Mouse (Mus musculus) retina, adult 2 months (tissue): ENCODE measurements around the gene Iglon5.

Experiments
- DNase-seq: peaks from one replicate; pipeline ENCODE4 v3.0.0-alpha.2; 2012; ENCODE audit warnings: low read depth, low spot score

Gene Iglon5

DNA sequence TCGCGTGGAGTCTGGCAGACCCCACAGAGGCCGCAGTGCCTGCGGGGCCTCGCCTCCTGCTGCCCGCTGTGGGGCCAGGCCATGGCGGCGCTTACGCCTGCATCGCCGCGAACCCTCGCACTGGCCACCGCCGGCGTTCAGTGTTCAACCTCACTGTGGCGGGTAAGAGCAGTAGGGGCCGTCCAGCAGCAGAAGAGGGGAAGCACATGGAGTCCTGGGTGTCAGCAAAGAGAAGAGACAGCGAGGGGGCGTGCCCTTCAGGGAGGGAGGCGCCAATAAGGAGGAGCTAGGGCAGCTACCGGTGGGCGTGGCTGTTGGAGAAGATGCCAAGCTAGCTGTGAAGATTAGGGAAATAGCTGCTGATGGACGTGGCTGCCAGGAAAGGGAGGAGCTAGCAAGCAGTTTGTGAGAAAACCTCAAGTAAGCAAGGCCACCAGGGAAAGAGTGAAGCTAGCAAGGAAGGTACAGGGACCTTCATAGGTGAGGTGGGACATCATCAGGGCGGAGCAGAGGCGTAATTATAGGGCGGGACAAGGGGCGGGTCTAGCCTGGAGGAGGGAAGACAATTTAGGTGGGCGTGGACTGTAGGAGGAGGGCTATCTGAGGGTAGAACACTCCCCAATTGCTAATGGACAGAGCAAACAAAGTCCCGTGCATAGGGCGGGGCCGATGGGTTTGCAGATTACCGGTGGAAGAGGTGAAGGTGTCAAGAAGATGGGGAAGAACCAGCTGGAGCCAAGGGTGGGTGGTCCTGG lies 24.4 kb downstream of the Iglon5 start:
- peak; percentile 72 for DNase-seq

DNA sequence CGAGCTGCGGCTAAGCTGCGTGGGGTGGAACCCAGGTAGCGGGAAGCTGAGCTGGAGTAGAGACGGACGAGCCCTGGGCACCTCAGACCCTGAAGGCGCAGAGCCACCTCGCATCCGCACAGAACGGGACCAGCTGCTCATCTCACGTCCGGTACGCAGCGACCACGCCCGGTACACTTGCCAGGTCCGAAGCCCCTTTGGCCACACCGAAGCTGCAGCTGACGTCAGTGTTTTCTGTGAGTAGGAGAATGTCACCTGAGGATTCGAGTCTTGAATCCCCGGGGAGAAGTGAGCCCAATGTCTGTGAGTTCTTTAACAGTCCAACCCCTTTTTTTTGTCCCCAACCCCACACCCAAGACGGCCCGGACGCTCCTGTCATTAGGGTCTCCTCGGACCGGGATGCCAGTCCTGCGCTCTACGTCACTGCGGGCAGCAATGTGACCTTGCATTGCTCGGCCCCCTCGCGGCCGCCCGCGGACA lies 25.0 kb downstream of the Iglon5 start:
- no peak for DNase-seq

DNA sequence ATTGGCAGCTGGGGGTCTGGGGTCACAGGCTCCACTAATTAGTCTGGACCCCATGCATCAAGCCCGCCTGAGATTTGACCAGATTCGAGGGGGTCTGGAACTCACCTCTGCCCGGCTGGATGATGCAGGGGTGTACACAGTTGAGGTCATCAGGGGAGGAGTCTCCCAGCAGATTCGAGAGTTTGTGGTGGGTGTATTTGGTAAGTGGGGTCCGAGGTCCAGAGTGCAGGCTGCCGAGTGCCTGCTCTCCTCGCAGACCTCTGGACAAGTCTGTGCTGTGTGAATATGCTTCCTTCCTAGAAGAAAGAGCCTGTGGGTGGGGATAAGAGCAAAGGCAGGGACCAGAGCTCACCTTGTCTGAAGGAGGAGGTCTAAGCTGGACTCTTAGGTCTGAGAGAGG lies 25.9 kb downstream of the Iglon5 start:
- no peak for DNase-seq

GRCm38 (mm10) chr7:43462851-43463250 lies 27.0 kb downstream of the Iglon5 start, which contains the start of gene Vsig10l:
TSS of gene Vsig10l (plus strand) at chr7:43463151.
- no peak for DNase-seq

DNA sequence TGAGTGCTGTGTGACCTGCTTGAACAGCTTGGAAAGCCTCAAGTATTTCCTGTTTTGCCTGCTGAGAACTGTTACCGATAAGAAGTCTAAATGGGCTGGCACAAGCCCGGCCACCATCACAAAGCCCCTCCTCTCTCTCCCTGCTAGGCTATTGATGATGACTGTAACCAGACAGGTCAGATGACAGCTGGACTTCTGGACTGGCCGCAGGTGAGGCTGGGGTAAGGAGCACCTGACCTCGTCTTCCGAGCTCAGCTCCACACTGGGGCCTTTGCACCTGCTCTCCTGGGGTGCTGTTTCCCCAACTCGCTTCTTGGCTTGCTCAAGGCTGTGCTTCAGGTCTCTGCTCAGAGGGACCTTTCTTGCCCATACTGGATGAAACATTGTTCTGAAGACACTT lies 35.5 kb downstream of the Iglon5 start:
- no peak for DNase-seq

DNA sequence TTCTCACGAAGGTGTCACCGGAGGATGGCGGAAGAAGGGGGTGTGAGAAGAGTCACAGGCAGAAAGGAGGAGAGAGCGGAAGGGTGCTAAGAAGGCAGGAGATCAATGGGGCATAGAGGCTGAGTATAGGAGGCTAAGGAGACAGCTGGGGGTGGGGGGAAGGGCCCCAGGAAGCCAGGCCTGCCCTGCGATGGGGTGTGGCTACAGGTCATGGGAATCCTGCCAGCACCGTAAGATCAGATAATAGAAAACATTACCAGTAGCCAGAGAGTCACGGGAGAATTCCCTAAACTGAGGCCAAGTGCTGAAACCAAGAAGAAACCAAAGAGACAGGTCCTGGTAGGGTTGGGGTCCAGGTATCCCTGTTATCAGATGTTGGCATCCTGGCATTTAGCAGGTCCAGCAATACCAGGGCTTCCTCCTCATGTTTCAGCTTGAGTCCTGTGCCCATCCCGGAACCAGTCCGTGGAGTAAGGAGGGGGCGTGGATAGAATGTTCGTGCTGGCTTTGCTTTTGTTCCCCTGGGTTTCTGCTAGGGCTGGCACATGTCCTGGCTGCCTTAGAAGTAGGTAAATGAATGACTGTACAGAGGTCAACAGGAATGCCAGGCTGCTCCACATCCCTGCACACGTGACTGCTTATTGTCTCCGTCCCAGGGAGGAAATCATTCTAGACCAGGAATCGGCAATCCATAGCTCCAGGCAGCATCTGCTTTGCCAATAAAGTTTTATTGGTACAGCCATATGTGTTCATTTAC lies 36.1 kb downstream of the Iglon5 start:
- DNase-seq = no peak

- DNase-seq = no peak
Measured at GRCm38 (mm10) chr7:43452609-43453008, 37.3 kb downstream of the Iglon5 start.

DNA sequence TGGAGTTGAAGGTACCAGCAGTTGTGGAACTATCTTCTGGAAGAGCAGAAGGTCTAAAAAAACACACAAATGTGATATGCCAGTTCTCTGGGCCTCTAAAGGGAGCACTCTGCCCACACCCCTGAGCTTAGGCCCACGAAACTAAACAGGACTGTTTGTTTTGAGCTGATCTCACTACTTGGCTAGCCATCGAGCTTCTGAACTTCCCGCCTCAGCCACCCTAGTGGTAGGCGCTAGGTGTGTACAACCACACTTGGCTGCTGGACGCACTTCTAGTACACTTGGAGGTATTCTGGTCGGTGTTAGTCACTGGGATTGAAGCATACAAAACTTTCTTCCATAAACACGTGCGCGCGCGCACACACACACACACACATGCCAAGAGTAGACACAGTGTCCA lies 38.1 kb downstream of the Iglon5 start:
- no peak for DNase-seq

DNA sequence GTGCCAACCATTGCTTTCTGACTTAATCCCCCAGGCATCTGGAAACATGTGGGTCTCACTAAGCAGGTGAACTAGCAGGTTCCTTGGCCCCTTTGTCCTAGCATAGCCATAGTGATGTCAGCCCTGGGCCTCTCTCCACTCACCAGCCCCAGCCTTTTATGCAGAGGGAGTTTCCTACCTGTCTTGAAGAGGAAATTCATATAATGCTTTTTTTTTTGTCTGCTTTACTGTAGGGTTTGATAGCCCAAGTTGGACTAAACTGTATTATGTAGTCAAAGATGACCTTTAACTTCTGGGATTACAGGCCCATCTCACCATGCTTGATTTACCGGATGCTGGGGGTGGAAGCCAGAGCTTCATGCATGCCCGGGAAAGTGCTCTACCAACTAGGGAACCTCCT lies 40.1 kb downstream of the Iglon5 start:
- no peak for DNase-seq

DNA sequence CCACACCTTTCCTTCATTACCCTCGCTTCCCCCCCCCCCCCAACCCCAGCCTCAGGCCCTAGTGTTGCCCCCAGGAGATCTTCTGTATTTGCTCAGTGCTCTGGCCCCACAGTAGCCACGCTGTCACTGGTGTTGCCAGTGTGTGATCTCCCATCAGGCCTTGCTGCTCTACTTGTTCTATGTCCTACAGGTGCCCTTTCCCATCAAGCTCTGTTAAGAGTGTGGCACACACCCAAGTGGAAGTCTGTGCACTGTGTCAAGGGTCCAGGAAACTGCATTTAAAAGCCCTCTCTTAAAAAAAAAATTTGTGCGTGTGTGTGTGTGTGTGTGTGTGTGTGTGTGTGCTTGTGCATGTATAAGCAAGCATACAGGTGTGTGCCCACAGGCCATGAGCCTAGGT lies 41.6 kb downstream of the Iglon5 start:
- DNase-seq = no peak

GRCm38 (mm10) chr7:43447801-43448200 lies 42.1 kb downstream of the Iglon5 start:
- no peak for DNase-seq

DNA sequence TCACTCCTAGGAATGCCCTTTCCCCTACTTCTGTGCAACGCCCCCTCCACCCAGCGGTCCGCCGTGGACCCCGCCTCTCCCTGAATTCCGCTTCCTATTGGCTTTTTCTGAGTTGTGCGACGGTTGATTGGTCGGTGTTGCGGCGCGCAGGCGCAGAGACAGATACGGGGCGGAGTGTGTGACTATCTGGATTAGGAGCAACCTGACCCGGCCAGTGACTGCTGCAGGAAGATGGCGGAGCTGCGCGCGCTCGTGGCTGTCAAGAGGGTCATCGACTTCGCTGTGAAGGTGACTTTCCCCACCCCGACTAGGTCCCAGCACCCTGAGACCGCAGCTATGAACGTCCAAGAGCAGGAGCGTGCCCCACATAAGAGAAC lies 46.0 kb downstream of the Iglon5 start, which contains the start of the genes Etfb and Gm45233:
TSS of gene Etfb (plus strand) at position 167 of the 377 bp plus-strand sequence.
TSS of gene Gm45233 (plus strand) at position 212 of the 377 bp plus-strand sequence.
- DNase-seq = peak; percentile 92

GRCm38 (mm10) chr7:43443126-43443916 lies 46.6 kb downstream of the Iglon5 start:
- DNase-seq = peak; percentile 40

GRCm38 (mm10) chr7:43442684-43443083 lies 47.2 kb downstream of the Iglon5 start:
- no peak for DNase-seq

GRCm38 (mm10) chr7:43441071-43441470 lies 48.8 kb downstream of the Iglon5 start:
- DNase-seq = no peak

- no peak for DNase-seq
Measured at GRCm38 (mm10) chr7:43440482-43440881, 49.4 kb downstream of the Iglon5 start, which contains the start of gene Cldnd2. TSS of gene Cldnd2 (plus strand) at chr7:43440782.

GRCm38 (mm10) chr7:43438611-43439010 lies 51.3 kb downstream of the Iglon5 start:
- DNase-seq = no peak

DNA sequence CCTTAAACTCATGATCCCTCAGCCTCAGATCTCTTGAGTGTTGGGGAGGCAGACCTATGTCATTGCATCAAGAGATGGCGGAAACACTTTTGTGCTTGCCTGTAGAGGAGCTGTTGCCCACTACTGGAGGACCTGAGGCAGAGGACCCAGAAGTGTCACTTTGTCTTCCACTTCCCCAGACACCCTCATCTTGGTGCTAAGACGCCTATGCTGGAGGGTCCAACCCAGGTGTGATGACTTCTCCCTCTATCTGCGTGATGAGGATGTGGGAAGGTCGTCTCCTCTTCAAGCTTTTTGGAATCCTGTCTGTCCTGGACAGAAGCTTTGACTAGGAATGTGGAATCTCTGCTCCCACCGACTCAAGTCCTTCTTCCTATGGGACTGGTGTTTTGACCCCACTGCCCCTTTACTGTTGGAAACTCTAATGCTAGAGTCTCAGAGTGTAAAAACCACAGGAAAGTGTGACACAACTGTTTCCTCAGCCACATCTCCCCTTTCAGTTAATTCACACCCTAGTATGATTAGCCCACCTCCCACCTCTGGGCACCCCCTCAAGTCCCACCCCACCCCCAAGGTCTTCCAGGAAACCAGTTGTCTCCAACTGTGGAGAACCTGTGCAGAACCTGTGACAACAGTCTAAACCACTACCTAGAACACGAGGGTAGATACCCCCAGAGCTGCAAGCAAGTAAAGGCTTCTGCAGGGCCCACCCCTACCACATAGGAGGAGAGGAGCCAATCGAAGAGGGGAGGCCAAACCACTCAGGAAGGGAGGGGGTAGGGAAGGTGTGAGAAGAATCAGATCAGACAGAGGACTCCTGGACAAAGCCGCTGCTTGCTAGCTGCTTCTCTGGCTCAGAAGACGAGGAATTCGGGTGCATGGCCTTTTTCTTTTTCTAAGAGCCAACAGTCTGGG lies 53.3 kb downstream of the Iglon5 start, which contains the start of gene Nkg7:
TSS of gene Nkg7 (plus strand) at position 733 of the 915 bp plus-strand sequence.
- DNase-seq = no peak

- no peak for DNase-seq
Measured at GRCm38 (mm10) chr7:43434676-43435075, 55.2 kb downstream of the Iglon5 start.

GRCm38 (mm10) chr7:43432891-43433290 lies 57.0 kb downstream of the Iglon5 start:
- no peak for DNase-seq

DNA sequence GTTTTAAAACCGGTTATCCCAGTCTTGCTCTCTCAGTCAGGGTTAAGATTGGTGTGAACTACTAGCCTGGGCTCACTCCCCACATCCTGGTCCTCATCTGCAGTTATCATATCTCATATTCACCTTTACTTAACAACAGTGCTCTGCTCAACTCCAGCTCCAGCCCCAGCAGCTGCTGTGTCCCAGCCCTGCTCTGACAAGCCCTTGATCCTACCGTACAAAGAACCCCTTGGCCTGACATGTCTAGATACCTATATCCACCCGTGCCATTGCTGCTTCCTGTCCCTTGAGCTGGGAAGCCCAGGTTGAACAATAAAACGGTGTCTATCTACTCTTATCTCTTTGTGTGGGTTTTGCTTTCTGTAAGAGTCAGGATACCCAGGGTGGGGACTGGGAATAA lies 60.4 kb downstream of the Iglon5 start:
- DNase-seq = no peak
